Mouse (Mus musculus) heart, adult 2 months (tissue): Measurements from ENCODE around the gene Gas2l1.

Source experiments
- CTCF ChIP-seq: fragments of 200-600 bp; IDR thresholded peaks from 2 replicates; pipeline ENCODE4 v1.8.1; 2022; ENCODE audit warnings: antibody characterized with exemption, mild to moderate bottlenecking, moderate library complexity
- EP300 ChIP-seq: fragments of 200-500 bp; IDR thresholded peaks from 2 replicates; pipeline ENCODE4 v1.6.1; 2011; ENCODE audit warnings: low read depth, low read length, control low read depth; ENCODE audit not compliant: insufficient read depth
- POLR2A ChIP-seq: fragments of 200-500 bp; IDR thresholded peaks from 2 replicates; pipeline ENCODE4 v1.6.1; 2011; ENCODE audit warnings: mild to moderate bottlenecking, low read depth, low read length, control low read depth; ENCODE audit not compliant: insufficient read depth

GRCm38 (mm10) chr11:5062860-5063505, 2.1 kb downstream of the Gas2l1 start:
- TF ChIP-seq CTCF = no peak
- TF ChIP-seq POLR2A = no peak
- no peak for TF ChIP-seq EP300
